Mouse (Mus musculus) MEL (cell line): ENCODE data around the gene 1110017D15Rik. TPM values are rescaled to one million over a fixed set of nuclear protein-coding genes. Genes with fewer than 3 reads are reported as not detected.

Experiments used
- DNase-seq: peaks from one replicate; pipeline ENCODE4 v3.0.0; 2011; ENCODE audit warnings: low read depth, low spot score
- H3K27ac ChIP-seq: 2 replicates; pipeline ENCODE4 v1.5.1; 2012; ENCODE audit warnings: low read depth, mild to moderate bottlenecking, control low read depth, low read length, moderate library complexity; ENCODE audit not compliant: control insufficient read depth
- H3K27me3 ChIP-seq, 2 experiments: fragments of 150-350 bp in 1 of 2; sonication (generic) in 1 of 2; 2 replicates each; pipeline ENCODE4 v1.6.1; 2012; ENCODE audit warnings: low read length in 2 of 2, mild to moderate bottlenecking in 2 of 2, improper control_type of control experiment in 1 of 2, moderate library complexity in 1 of 2; ENCODE audit not compliant: insufficient read depth in 2 of 2, control insufficient read depth in 1 of 2
- H3K36me3 ChIP-seq, 2 experiments: 2 replicates each; pipeline ENCODE4 v1.6.1; 2012 to 2014; ENCODE audit warnings: low read length in 2 of 2, improper control_type of control experiment in 1 of 2, inconsistent platforms in 1 of 2, mild to moderate bottlenecking in 1 of 2; ENCODE audit not compliant: insufficient read depth in 2 of 2, control insufficient read depth in 1 of 2
- H3K4me1 ChIP-seq, 2 experiments: fragments of 150-350 bp in 1 of 2; sonication (generic) in 1 of 2; 2 replicates each; pipeline ENCODE4 v1.6.1; 2012; ENCODE audit warnings: low read length in 2 of 2, improper control_type of control experiment in 1 of 2, mild to moderate bottlenecking in 1 of 2; ENCODE audit not compliant: insufficient read depth in 2 of 2, control insufficient read depth in 1 of 2
- H3K4me3 ChIP-seq, 2 experiments: fragments of 150-350 bp in 1 of 2; sonication (generic) in 1 of 2; 2 replicates each; pipeline ENCODE4 v1.5.1; 2012; ENCODE audit warnings: low read depth in 2 of 2, low read length in 2 of 2, mild to moderate bottlenecking in 2 of 2, moderate library complexity in 2 of 2, control low read depth in 1 of 2, improper control_type of control experiment in 1 of 2; ENCODE audit not compliant: control insufficient read depth in 1 of 2, insufficient read depth in 1 of 2
- H3K79me2 ChIP-seq: 2 replicates; pipeline ENCODE4 v1.6.1; 2012; ENCODE audit warnings: mild to moderate bottlenecking, low read length, moderate library complexity; ENCODE audit not compliant: control insufficient read depth, poor library complexity, insufficient read depth
- H3K9ac ChIP-seq: 2 replicates; pipeline ENCODE4 v1.6.1; 2012; ENCODE audit warnings: low read depth, mild to moderate bottlenecking, control low read depth, low read length, moderate library complexity; ENCODE audit not compliant: control insufficient read depth, poor library complexity, severe bottlenecking
- H3K9me3 ChIP-seq: fragments of 150-350 bp; sonication (generic); replicated peaks from 2 replicates; pipeline ENCODE4 v1.6.1; 2012; ENCODE audit warnings: mild to moderate bottlenecking, low read length, improper control_type of control experiment, moderate library complexity; ENCODE audit not compliant: insufficient read depth
- BHLHE40 ChIP-seq: IDR thresholded peaks from 2 replicates; pipeline ENCODE4 v1.6.1; 2012; ENCODE audit warnings: low read depth, mild to moderate bottlenecking, inconsistent platforms, low read length, improper control_type of control experiment, borderline replicate concordance
- CHD1 ChIP-seq: IDR thresholded peaks from 2 replicates; pipeline ENCODE4 v1.6.1; 2012; ENCODE audit warnings: low read depth, mild to moderate bottlenecking, inconsistent platforms, low read length, improper control_type of control experiment
- CTCF ChIP-seq, 3 experiments: IDR thresholded peaks in 2 of 3; conservative IDR thresholded peaks in 1 of 3; 2 replicates each; pipeline ENCODE4 v1.5.1; 2011 to 2012; ENCODE audit warnings: low read length in 3 of 3, low read depth in 2 of 3, mild to moderate bottlenecking in 2 of 3, improper control_type of control experiment in 1 of 3, inconsistent platforms in 1 of 3, mixed read lengths in 1 of 3, moderate library complexity in 1 of 3; ENCODE audit not compliant: control insufficient read depth in 1 of 3, insufficient read depth in 1 of 3, poor library complexity in 1 of 3, severe bottlenecking in 1 of 3
- E2F4 ChIP-seq: IDR thresholded peaks from 2 replicates; pipeline ENCODE4 v1.6.1; 2011; ENCODE audit warnings: low read depth, low read length, improper control_type of control experiment, borderline replicate concordance
- ELF1 ChIP-seq: IDR thresholded peaks from 2 replicates; pipeline ENCODE4 v1.6.1; 2014; ENCODE audit warnings: low read depth, mild to moderate bottlenecking, inconsistent platforms, low read length, improper control_type of control experiment, moderate library complexity
- EP300 ChIP-seq, 2 experiments: IDR thresholded peaks; 2 replicates each; pipeline ENCODE4 v1.6.1; 2011; ENCODE audit warnings: improper control_type of control experiment in 2 of 2, low read length in 2 of 2, low read depth in 1 of 2, mild to moderate bottlenecking in 1 of 2
- GABPA ChIP-seq: IDR thresholded peaks from 2 replicates; pipeline ENCODE4 v1.6.1; 2012; ENCODE audit warnings: low read depth, mild to moderate bottlenecking, inconsistent platforms, low read length, improper control_type of control experiment, moderate library complexity
- HCFC1 ChIP-seq: IDR thresholded peaks from 2 replicates; pipeline ENCODE4 v1.6.1; 2012; ENCODE audit warnings: low read depth, mild to moderate bottlenecking, inconsistent platforms, low read length, improper control_type of control experiment, moderate library complexity
- KAT2A ChIP-seq: conservative IDR thresholded peaks from 2 replicates; pipeline ENCODE4 v1.6.1; 2012; ENCODE audit warnings: low read depth, low read length, improper control_type of control experiment, inconsistent platforms
- MAZ ChIP-seq: IDR thresholded peaks from 2 replicates; pipeline ENCODE4 v1.6.1; 2012; ENCODE audit warnings: low read depth, mild to moderate bottlenecking, inconsistent platforms, low read length, improper control_type of control experiment
- MXI1 ChIP-seq: IDR thresholded peaks from 2 replicates; pipeline ENCODE4 v1.6.1; 2011; ENCODE audit warnings: mild to moderate bottlenecking, low read depth, low read length, improper control_type of control experiment
- MYB ChIP-seq: IDR thresholded peaks from 2 replicates; pipeline ENCODE4 v1.6.1; 2011; ENCODE audit warnings: mild to moderate bottlenecking, low read depth, low read length, improper control_type of control experiment
- POLR2AphosphoS5 ChIP-seq: IDR thresholded peaks from 2 replicates; pipeline ENCODE4 v1.6.1; 2012; ENCODE audit warnings: low read depth, borderline replicate concordance, mild to moderate bottlenecking, inconsistent platforms, low read length, moderate library complexity, mixed read lengths
- RAD21 ChIP-seq: IDR thresholded peaks from 2 replicates; pipeline ENCODE4 v1.6.1; 2011; ENCODE audit warnings: mild to moderate bottlenecking, low read depth, low read length, improper control_type of control experiment
- RCOR1 ChIP-seq: IDR thresholded peaks from 2 replicates; pipeline ENCODE4 v1.6.1; 2012; ENCODE audit warnings: low read depth, mild to moderate bottlenecking, inconsistent platforms, low read length, improper control_type of control experiment
- TAL1 ChIP-seq: IDR thresholded peaks from 2 replicates; pipeline ENCODE4 v1.6.1; 2012; ENCODE audit warnings: mild to moderate bottlenecking, inconsistent platforms, low read length, moderate library complexity, mixed read lengths
- TBP ChIP-seq: IDR thresholded peaks from 2 replicates; pipeline ENCODE4 v1.8.0; 2011; ENCODE audit warnings: low read depth, low read length, improper control_type of control experiment
- TCF12 ChIP-seq: IDR thresholded peaks from 2 replicates; pipeline ENCODE4 v1.6.1; 2014; ENCODE audit warnings: low read depth, mild to moderate bottlenecking, inconsistent platforms, low read length, improper control_type of control experiment, moderate library complexity
- USF1 ChIP-seq: IDR thresholded peaks from 2 replicates; pipeline ENCODE4 v1.6.1; 2014; ENCODE audit warnings: low read depth, mild to moderate bottlenecking, inconsistent platforms, low read length, improper control_type of control experiment, moderate library complexity
- ZKSCAN1 ChIP-seq: IDR thresholded peaks from 2 replicates; pipeline ENCODE4 v1.6.1; 2012; ENCODE audit warnings: low read depth, mild to moderate bottlenecking, inconsistent platforms, low read length, improper control_type of control experiment, moderate library complexity
- ZMIZ1 ChIP-seq: IDR thresholded peaks from 2 replicates; pipeline ENCODE4 v1.6.1; 2012; ENCODE audit warnings: low read depth, mild to moderate bottlenecking, inconsistent platforms, low read length, improper control_type of control experiment, moderate library complexity
- ZNF384 ChIP-seq: IDR thresholded peaks from 2 replicates; pipeline ENCODE4 v1.6.1; 2012; ENCODE audit warnings: low read depth, mild to moderate bottlenecking, inconsistent platforms, low read length, improper control_type of control experiment
- polyA plus RNA-seq, 2 experiments: library from polyadenylated mRNA; stranded (reverse) in 1 of 2; unstranded in 1 of 2; fragments of >175 nt in 1 of 2; fragments of >200 nt in 1 of 2; gene quantifications; 2 replicates each; pipeline versions ENCODE4 v1.2.1 to v1.2.4; 2012; ENCODE audit warnings: low replicate concordance in 2 of 2, low read depth in 1 of 2; ENCODE audit not compliant: insufficient read length in 2 of 2, insufficient read depth in 1 of 2, missing spikeins in 1 of 2
- total RNA-seq: library from RNA; depleted of rRNA; stranded (reverse); fragments of 300-350 nt; gene quantifications from 2 replicates; pipeline ENCODE4 v1.2.3, GENCODE M21; 2012

The 1110017D15Rik gene
- total and polyA plus RNA-seq, 3 experiments = 0.21 TPM; not detected in 2

- H3K9ac ChIP-seq = no peak overlapping the region
- DNase-seq = no peak
- TF ChIP-seq E2F4 (no peak), CHD1 (no peak), MXI1 (no peak), USF1 (no peak), TBP (no peak), RAD21 (no peak), CTCF (IDR thresholded peaks at IDR 0.05 in 2 of 3, conservative IDR thresholded peaks at IDR 0.05 in 1 of 3; ENCODE audit: control insufficient read depth in 1 of 3, insufficient read depth in 1 of 3, low read depth in 2 of 3, low read length in 3 of 3, poor library complexity in 1 of 3, severe bottlenecking in 1 of 3) (no peak), MYB (no peak), POLR2AphosphoS5 (no peak), EP300 (IDR thresholded peaks at IDR 0.05; ENCODE audit: low read depth in 1 of 2, low read length in 2 of 2) (no peak), HCFC1 (no peak)
- H3K4me1 ChIP-seq = no peaks in the 10 kb centered on the region
- H3K27ac ChIP-seq = no peak overlapping the region
- H3K4me3 ChIP-seq = no peak overlapping the region
- no peaks in the 10 kb centered on the region for H3K27me3 ChIP-seq
- no peaks in the 10 kb centered on the region for H3K79me2 ChIP-seq
- no peaks in the 10 kb centered on the region for H3K9me3 ChIP-seq
- no peaks in the 10 kb centered on the region for H3K36me3 ChIP-seq
These were observed 46.2 kb upstream of the 1110017D15Rik start for GRCm38 (mm10) chr4:41563297-41563696.

- Histone ChIP-seq H3K27ac (no peak overlapping the region), H3K36me3 (no peaks in the 10 kb centered on the region), H3K9ac (no peak overlapping the region), H3K27me3 (no peaks in the 10 kb centered on the region), H3K4me1 (no peaks in the 10 kb centered on the region), H3K4me3 (no peak overlapping the region), H3K79me2 (no peaks in the 10 kb centered on the region), H3K9me3 (no peaks in the 10 kb centered on the region)
- no peak for DNase-seq
- TF ChIP-seq TCF12 = no peak
- no peak for TF ChIP-seq ELF1
- no peak for TF ChIP-seq EP300 (IDR thresholded peaks at IDR 0.05; ENCODE audit: low read depth in 1 of 2, low read length in 2 of 2)
- no peak for TF ChIP-seq RCOR1
- TF ChIP-seq KAT2A = no peak
- TF ChIP-seq MYB = no peak
- TF ChIP-seq TBP = no peak
- no peak for TF ChIP-seq MAZ
- TF ChIP-seq E2F4 = no peak
- no peak for TF ChIP-seq USF1
- no peak for TF ChIP-seq GABPA
- TF ChIP-seq TAL1 = no peak
- TF ChIP-seq ZKSCAN1 = no peak
- no peak for TF ChIP-seq ZMIZ1
- TF ChIP-seq BHLHE40 = no peak
- TF ChIP-seq ZNF384 = no peak
- no peak for TF ChIP-seq CTCF (IDR thresholded peaks at IDR 0.05 in 2 of 3, conservative IDR thresholded peaks at IDR 0.05 in 1 of 3; ENCODE audit: control insufficient read depth in 1 of 3, insufficient read depth in 1 of 3, low read depth in 2 of 3, low read length in 3 of 3, poor library complexity in 1 of 3, severe bottlenecking in 1 of 3)
These were observed 40.0 kb upstream of the 1110017D15Rik start for GRCm38 (mm10) chr4:41557092-41557491.
